Mouse (Mus musculus): Measurements from ENCODE around the gene Nrd1.
A peak's percentile ranks its signal among the peaks of the same experiment; 100 is the strongest.

Gene Nrd1

DNA sequence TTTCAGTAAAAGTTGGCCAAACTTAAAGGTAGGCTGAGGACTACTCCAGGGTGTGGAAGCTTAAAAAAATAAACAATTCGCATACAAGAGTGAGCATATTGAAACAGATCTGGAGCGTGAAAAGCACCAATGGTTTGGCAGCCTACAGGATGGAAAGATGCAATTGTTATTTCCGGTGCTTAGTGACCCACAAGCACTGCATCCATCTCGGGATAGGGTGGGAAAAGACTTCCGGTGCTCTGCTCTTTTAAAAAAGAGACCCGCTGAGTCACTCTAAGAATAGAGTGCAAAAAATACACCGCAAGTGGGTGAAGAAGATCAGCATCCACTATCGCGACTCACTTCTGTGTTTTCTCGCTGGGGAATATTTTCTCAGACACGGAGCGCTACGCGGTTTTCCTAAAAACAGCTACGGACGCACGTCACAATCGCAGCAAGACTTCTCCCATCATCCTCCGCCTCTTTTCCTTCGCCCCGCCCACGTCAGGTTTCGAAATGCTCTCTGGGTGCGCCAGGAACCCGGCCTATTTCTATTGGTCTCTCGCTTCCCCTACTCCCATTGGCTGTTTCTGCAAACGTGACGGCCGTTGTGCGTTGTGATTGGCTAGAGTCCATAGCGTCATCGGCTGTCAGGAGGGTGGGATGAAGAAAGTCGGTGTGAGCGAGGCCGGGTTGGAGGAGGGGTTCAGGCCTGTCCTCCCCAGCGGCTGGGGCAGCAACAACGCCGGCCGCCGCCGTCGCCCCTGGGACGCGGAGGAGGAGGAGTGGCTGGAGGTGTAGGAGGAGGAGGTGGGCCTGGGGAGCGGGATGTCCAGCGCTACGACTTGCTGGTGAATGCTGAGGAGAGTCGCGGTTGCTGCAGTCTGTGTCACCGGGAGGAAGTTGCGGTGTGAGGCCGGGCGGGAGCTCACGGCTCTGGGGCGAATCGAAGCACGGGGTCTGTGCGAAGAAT is at the start of gene Nrd1:
Gene Nrd1, plus strand, starts transcription at position 657 of the 952 bp plus-strand sequence.
- peak; percentile 97 for DNase-seq (ENCODE audit: low spot score)

DNA sequence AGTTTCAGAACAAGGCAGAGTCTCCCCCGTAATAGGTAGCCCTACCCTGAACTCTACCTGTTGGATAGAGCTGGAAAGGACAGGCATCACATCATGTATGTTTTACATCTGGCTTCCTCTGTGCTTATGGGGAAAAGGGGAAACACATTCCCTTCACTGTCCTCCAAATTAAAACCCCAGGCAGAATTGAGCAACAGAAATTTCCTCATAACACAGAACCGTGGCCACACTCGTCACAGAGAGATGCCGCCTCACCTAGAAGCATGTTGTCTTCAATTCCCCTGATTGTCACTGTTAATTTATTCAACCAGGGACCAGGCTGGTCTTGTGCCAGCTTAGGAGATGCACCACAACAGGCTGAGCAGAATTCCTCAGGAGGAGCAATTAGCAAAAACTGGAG is 48.8 kb upstream of the Nrd1 start:
- no peak for DNase-seq (ENCODE audit: low spot score)

DNA sequence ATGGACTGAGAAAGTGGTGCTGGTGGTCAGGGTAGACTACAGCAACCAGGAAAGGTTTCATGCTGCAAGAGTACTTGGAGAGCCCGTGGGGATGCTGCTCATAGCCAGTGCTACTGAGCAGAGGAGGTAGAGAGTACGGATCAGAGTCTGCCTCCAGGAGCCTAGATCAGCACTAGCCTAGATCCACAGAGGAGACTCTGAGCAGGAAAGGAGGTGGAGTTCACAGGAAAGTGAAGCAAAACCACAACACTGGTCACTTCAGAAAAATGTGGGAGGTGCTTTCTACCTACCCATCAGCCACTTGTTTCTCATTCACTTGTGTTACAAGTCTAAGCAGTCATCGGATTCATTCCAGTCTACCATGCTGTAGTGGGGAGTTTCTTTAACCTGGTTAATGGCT is 40.8 kb upstream of the Nrd1 start:
- DNase-seq (ENCODE audit: low spot score): no peak

DNA sequence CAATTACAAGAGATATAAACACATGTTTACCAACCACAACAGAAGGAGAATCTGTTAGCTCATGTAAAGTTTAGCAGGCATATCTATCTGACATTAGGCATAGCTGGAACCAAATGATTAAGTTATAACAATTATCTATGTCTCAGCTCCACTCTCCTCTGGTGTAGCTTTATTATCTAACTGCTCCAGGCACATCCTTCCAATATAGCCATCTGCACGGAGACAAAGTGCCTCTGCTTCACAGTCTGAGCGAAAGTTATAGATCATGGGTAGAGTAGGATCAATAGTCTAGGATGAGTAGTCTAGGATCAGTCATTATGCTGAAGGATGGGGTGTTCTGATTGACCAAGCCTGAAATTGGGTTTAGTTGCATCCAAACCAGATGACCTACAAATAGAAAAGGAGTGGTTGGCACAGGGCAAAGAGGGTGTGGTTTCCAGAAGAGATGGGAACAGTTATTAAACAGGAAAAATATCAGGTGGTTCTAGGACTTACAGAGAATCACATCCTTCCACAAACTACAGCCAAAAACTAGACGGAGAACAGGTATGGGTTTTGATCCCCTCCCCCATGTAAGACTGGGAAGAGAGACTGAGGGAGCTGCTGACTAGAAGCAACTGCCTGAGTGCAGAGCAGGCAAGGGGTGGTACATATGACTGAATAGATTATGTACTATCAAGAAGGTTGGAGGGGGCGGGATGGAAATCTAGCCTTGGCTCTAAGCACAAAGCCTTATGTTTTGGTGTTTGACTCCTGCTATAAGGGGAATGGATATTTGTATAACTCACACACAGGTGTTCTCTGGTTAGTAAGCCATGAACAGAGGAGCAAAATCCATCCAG is 39.6 kb upstream of the Nrd1 start:
- no peak for DNase-seq (ENCODE audit: low spot score)

DNA sequence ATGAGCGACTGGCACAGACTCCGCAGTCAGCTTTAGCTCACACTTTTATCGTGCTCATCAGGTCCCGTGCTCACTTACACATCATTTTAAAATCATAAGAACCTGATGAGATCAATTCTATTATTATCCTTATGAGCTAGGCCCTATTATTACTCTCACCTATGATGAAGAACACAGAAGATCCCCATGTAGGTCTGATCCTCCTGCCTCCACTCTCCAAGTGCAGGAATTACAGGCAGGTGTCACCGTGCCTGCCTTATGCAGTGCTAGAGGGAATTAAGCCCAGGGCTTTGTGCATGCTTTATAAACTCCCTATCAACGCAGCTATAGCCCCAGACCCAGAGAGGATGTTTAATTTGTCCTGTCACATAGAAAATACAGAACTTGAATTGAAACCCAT is 37.4 kb upstream of the Nrd1 start:
- DNase-seq (ENCODE audit: low spot score): no peak

DNA sequence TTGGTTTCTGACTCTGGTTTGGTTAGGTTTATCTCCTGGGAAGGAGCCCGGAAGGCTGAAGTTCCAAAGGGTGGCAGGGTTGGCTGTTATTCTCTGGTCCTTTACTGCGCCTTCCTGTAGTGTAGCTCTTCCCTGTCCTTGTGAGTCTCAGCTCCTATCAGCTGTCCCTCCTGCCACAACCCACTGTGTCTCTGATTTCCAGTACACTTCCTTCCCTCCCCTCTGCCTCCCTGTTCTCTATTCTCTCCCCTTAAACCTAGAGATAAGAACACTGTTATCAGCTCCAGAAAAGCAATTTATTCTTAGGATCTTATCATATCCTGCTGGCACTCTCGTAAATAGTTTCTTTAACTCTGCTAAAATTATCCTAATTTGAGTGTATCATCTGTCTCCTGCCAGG is 30.9 kb upstream of the Nrd1 start:
- no peak for DNase-seq (ENCODE audit: low spot score)

DNA sequence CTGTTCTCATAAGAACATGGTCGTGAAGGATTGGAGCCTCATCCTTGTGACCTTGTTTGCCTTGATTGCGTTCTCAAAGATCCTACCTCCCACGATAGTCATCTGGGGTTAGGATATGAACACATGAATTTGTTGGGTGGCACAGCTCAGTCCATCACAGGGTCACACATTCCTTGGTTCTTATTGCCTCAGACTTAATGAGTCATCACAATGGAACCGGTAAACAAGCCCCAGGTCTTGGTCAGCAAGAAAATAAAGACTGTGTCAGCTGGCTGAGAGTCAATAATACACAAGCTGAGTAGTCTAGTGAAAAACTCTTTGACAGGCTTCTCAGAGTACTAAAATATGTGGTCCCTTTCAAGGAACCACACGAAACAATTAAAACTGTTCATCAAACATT is 29.4 kb upstream of the Nrd1 start:
- DNase-seq (ENCODE audit: low spot score): no peak

DNA sequence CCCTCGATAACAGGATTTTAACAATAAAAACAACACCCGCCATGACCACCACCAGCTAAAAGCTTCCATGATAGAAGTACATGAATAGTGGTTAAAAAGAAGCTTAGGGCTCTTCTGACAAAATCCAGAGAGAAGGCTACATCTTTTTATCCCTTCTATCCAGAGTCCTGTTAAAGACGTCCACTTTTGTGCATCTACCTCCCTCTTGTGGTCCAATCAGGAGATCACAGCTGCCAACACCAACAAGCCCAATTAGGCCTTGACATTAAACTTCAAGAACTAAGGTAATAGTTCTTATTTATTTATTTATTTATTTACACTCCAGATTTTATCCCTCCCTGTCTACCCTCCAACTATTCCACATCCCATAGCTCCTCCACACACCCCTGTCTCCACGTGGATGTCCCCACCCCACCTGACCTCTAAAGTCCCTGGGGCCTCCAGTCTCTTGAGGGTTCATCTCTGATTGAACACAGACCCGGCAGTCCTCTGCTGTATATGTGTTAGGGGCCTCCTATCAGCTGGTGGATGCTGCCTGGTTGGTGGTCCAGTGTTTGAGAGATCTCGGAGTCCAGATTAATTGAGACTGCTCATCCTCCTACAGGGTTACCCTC is 23.9 kb upstream of the Nrd1 start:
- peak; percentile 21 for DNase-seq (ENCODE audit: low spot score)

DNA sequence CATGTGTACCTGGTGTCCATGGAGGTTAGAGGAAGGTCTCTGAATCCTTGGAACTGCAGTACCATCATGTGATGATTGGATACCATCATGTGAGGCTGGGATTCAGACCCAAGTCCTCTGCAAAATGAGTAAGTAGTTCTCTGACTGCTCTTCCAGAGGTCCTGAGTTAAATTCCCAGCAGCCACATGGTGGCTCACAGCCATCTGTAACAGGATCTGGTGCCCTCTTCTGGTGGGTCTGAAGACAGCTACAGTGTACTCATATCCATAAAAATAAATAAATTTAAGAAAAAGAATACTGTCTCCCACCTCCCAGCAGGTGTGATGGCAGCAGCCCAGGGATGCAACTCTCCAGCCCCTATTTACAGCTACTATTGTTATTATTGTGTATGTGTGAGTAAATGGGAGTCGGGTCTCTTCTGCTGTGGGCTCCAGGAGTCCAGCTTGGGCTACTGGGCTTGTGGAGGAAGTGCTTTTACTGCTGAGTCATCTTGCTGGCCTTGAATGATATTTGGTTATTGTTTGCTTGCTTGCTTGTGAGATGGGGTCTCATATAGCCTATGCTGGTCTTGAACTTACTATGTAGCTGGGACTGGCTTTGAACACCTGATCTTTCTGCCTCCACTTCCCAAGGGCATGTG is 13.5 kb upstream of the Nrd1 start:
- no peak for DNase-seq (ENCODE audit: low spot score)

DNA sequence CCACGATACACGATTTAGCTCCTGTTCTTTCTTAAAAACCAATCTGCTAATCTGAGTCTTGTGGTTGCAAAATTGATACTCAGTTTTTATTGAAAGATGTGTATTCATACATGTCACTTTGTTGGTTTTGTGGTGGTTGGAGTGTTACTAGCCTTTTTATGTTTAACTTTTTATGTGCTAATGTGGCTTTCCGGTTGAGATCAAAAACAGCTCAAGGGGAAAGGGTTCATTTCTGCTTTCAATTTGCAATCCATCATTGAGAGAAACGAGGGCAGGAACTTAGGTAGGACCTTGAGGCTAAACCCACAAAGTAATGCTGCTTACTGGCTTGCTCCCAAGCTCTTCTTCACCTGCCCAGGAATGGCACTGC is 13.0 kb upstream of the Nrd1 start:
- DNase-seq (ENCODE audit: low spot score): no peak

DNA sequence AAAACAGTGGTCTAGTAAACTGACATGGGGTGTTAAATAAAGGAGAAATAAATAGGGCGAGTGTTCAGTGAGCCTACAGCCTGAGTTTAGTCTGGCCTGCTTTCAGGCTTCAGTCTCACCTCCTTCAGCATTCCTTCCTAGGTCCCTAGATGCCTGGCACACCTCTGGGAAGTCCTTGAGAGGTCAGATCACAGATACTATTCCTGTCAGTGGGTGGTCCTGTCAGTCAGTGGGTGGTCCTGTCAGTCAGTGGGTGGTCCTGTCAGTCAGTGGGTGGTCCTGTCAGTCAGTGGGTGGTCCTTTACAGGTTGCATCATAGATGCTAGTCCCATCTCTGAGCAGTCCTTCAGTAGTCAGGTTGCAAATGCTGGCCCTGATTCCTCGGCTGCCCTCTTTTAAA is 11.0 kb upstream of the Nrd1 start:
- DNase-seq (ENCODE audit: low spot score): no peak

DNA sequence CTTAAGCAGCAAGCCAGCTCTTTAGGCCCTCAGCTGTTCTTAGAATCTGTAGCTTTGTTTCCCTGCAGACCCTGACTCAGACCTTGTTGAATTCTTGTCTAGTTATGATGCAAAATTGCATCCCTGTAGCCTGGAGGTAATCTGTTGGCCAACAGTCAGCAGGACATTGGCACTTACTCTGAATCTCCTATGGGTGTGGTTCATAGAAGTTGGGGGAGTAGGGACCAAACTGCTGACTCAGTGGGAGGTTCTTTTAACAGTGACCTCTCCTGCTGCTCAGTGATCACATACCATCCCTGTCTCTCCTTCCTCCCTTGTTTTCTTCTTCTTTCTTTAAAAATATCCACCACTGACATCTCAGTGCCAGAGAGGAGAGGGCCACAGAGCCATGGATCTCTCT is 10.4 kb upstream of the Nrd1 start:
- no peak for DNase-seq (ENCODE audit: low spot score)

DNA sequence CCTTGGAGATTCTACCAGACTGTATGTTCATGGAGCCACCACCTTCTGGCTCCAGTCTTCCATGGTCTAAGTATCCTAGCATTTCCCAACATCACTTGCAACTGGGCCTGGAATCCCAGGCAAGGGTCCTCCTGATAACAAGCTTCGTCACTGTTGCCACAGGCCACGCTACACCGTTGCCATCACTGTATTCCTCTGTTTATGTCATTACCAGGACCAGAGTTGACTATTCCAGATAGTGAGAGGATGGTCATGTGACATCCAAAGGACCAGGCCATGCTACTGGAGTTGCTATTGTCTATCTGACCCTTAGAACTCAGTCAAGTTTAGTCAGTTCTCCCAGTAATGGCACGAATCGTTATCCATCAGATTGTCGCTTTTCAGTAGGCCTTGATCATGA is 9.9 kb upstream of the Nrd1 start:
- DNase-seq (ENCODE audit: low spot score): no peak

DNA sequence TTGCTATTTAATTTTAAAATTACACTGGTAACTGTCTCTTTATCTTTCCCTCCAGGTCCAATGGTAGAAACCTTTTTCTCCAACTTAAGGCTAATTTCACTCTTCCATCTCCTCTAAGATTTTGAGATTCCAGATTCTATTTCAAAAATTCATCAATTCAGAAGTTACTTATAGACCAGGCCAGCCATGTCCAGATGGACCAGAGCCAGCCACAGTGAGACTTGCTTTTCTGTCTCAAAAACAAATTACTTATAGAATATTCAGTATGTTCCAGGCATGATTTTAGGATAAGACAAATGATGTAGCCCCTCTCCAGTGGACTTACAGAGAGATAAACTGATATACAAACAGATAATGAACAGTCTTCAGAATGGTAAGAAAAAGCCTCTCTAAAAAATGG is 8.6 kb upstream of the Nrd1 start:
- no peak for DNase-seq (ENCODE audit: low spot score)

DNA sequence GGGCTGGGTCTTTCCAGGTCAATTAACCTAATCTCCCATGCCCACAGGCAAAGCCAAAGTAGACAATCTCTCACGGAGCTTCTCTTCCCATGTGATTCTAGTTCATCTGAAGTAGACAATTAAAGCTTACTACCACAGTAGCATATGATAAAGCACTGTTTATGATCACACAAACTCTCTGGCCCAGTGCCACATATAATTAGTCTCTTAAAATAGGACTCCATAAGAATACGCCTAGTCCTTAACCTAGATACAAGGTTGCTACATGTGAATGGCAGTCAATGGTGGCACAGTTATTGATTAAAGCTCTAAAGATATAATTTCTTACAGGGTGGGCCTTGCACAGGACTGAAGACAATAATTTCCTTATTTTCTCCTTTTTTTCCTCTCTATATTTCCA is 7.5 kb upstream of the Nrd1 start:
- no peak for DNase-seq (ENCODE audit: low spot score)

DNA sequence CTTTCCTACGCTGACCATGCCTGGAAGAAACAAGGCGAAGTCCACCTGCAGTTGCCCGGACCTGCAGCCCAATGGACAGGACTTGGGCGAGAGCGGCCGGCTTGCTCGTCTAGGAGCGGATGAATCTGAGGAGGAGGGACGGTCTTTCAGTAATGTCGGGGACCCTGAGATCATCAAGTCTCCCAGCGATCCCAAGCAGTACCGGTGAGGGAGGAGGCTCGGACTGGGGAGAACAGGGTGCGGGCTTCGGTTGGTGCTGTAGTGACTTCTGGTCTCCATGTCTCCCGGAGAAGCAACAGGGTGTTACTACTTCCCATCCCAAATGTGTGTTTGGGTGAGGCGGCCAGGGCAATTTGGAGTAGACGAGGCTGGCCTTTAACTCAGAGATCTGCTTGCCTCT is 506 bp downstream of the Nrd1 start:
- DNase-seq (ENCODE audit: low spot score): peak; percentile 22

DNA sequence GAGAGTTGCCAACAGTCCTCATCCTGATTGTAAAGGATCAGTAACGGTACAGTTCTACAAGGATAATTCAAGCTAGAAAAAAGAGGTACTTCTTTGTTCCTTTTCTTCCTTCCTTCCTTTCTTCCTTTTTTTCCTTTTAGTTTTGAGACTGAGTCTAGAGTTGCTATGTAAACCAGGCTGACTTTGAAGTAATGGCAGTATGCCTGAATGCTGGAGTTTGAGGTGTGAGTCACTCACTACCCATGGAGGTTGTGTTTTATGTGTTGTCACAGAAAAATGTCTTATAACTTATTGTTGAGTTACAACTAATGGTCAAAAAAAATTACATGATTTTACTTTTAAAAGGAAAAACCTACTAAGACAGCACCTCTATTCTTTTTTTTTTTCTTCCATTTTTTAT is 7.6 kb downstream of the Nrd1 start:
- no peak for DNase-seq (ENCODE audit: low spot score)

DNA sequence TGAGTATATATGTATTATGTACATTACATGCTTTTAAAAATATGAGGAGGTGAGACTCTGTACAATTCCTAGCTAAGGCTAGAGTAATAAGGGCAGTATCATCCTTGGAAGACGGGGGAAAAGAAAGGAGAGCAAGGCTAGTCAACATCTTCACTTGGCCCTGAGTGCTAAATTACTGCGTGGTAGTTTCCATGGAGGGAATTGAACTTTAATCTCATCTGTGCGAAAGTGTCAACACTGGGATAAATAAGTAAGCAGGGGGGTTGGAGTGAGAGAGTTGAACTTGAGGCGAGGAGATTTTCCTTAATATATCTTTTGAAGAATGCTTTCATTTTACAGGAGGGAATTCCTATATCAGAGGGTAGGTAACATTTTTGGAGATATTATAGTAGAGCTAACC is 13.6 kb downstream of the Nrd1 start:
- DNase-seq (ENCODE audit: low spot score): no peak

DNA sequence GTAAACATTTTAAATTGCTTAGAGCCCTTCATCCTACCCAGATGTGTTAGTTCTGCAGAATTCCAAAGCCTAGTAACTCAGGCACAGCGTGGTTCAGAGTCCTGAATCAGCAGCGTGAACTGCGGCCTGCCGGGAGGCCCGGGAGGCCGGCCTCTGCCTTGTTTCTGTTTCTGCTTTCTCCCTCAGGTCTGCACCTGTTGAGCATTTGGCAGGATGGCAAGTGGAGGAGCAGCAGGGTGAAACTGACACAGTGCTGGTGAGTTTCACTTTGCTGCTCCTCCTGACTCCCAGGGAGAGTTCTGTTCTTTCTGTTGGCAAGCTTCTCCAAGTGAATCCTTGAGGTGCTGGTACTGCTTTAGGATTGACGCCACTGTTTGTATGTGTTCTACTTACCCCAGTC is 17.0 kb downstream of the Nrd1 start:
- DNase-seq (ENCODE audit: low spot score): no peak

DNA sequence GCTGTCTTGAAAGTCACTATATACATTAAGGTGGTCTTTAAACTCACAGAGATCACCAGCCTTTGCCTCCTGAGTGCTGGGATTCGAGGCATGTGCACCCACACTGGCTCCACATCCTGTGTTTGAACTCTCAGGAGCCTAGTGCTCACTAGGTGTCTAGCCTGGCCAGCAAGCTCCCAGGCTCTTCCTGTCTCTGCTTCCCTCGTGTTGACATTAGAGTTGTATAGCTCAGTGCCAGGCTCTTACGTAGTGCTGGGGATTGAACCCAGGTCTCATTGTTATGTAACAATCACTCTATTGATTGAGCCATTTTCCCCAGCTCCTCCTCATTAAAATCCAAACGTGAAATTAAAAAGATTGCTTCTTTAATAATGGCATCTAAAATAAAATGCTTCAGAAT is 18.8 kb downstream of the Nrd1 start:
- no peak for DNase-seq (ENCODE audit: low spot score)

DNA sequence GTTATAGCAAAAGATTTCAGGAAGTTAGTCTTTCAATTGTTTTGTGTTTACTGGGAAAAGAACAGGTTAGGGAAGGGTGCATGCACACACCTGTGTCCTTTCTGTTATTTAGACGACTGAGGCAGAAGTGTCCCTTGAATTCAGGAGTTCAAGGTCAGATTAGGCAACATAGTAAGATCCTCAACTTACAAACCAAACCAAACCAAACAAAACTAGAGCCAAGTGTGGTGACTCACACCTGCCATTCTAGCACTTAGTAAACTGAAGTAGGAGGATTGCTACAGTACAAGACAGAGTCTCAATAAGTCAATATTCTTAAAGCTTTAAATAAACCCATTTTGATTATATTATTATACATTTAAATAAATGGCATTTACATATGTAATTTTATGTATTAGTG is 21.5 kb downstream of the Nrd1 start:
- no peak for DNase-seq (ENCODE audit: low spot score)

DNA sequence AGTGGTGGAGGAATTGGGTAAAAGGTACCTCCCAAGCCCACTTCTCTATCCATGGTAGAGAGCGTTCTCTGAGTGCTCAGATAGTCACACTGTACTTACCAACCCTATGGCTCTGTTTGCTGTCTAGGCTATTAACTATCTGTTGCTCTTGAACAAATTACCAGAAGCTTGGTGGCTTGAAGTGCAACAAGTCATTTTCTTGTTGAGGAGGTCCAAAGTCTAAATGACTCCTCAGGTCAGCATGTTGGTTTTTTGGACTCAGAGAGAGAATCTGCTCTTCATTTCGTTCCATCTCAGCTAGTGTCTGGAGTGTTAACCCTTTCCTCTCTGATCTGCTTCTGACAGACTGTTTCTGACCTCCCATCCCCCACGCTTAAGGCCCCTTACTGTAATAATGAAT is 24.6 kb downstream of the Nrd1 start:
- no peak for DNase-seq (ENCODE audit: low spot score)
